Mouse (Mus musculus): ENCODE data around the gene Cdkn2d. TPM values are rescaled to one million over a fixed set of nuclear protein-coding genes. Genes with fewer than 3 reads are reported as not detected.

Cdkn2d gene
- polyA plus RNA-seq, 1 experiment from 2014 or later = 88.5 TPM

GRCm38 (mm10) chr9:21245113-21245487, 46.1 kb downstream of the Cdkn2d start:
- H3K4me2 ChIP-seq = peak overlapping the region; percentile 94
- no peaks in the 10 kb centered on the region for H3K36me3 ChIP-seq
- no peak overlapping the region for H3K27ac ChIP-seq (ENCODE audit: poor library complexity, severe bottlenecking)
- ATAC-seq (ENCODE audit: insufficient number of reproducible peaks, low FRiP score) = no peak
- WGBS = under 1% methylated on average over 16 of the region's 16 CpGs
- peak overlapping the region; percentile 53 for H3K4me3 ChIP-seq
- peak overlapping the region; percentile 58 for H3K9ac ChIP-seq
- H3K27me3 ChIP-seq (replicated peaks) = peaks cover 77% of the 10 kb centered on the region
- H3K9me3 ChIP-seq (replicated peaks) = no peaks in the 10 kb centered on the region
- peaks cover 24% of the 10 kb centered on the region for H3K4me1 ChIP-seq (replicated peaks)

- Histone ChIP-seq H3K27ac (ENCODE audit: poor library complexity, severe bottlenecking) (no peak overlapping the region), H3K4me2 (peak overlapping the region; percentile 94), H3K4me3 (peak overlapping the region; percentile 53), H3K4me1 (replicated peaks) (peaks cover 26% of the 10 kb centered on the region), H3K9me3 (replicated peaks) (no peaks in the 10 kb centered on the region), H3K27me3 (replicated peaks) (peaks cover 71% of the 10 kb centered on the region), H3K9ac (peak overlapping the region; percentile 58), H3K36me3 (no peaks in the 10 kb centered on the region)
- under 1% methylated on average over 72 of the region's 72 CpGs for whole genome bisulfite sequencing
- peak; percentile 17; the same call in 1 of the 2 replicates for ATAC-seq (ENCODE audit: insufficient number of reproducible peaks, low FRiP score)
Measured at GRCm38 (mm10) chr9:21244428-21245112, 46.6 kb downstream of the Cdkn2d start.

GRCm38 (mm10) chr9:21243826-21244427, 47.3 kb downstream of the Cdkn2d start:
- WGBS = 3% methylated on average over 42 of the region's 42 CpGs
- no peak for ATAC-seq (ENCODE audit: insufficient number of reproducible peaks, low FRiP score)

GRCm38 (mm10) chr9:21241343-21241742, 49.9 kb downstream of the Cdkn2d start:
- Histone ChIP-seq H3K36me3 (0 out of 2 replicates have a peak, but pooled peaks cover 7% of the 10 kb centered on the region), H3K4me3 (no peak overlapping the region), H3K4me1 (replicated peaks) (peaks cover 34% of the 10 kb centered on the region), H3K27ac (ENCODE audit: poor library complexity, severe bottlenecking) (no peak overlapping the region), H3K27me3 (replicated peaks) (peaks cover 43% of the 10 kb centered on the region), H3K4me2 (no peak overlapping the region), H3K9ac (no peak overlapping the region), H3K9me3 (replicated peaks) (no peaks in the 10 kb centered on the region)
- WGBS = 9% methylated on average over 11 of the region's 11 CpGs
- ATAC-seq (ENCODE audit: insufficient number of reproducible peaks, low FRiP score) = no peak

More at GRCm38 (mm10) chr9:21243826-21244427, 47.3 kb downstream of the Cdkn2d start:
- Histone ChIP-seq H3K9ac (peak overlapping the region; percentile 58), H3K4me3 (peak overlapping the region; percentile 53), H3K9me3 (replicated peaks) (no peaks in the 10 kb centered on the region), H3K36me3 (no peaks in the 10 kb centered on the region), H3K4me2 (peak overlapping the region; percentile 94), H3K4me1 (replicated peaks) (peaks cover 28% of the 10 kb centered on the region), H3K27me3 (replicated peaks) (peaks cover 65% of the 10 kb centered on the region), H3K27ac (ENCODE audit: poor library complexity, severe bottlenecking) (no peak overlapping the region)

GRCm38 (mm10) chr9:21239465-21239848, 51.8 kb downstream of the Cdkn2d start:
- Histone ChIP-seq H3K27ac (ENCODE audit: poor library complexity, severe bottlenecking) (peak overlapping the region; percentile 97), H3K4me3 (peak overlapping the region; percentile 89), H3K4me2 (peak overlapping the region; percentile 81), H3K9ac (peak overlapping the region; percentile 97), H3K9me3 (replicated peaks) (no peaks in the 10 kb centered on the region), H3K36me3 (peaks cover 25% of the 10 kb centered on the region), H3K27me3 (replicated peaks) (peaks cover 24% of the 10 kb centered on the region), H3K4me1 (replicated peaks) (peaks cover 26% of the 10 kb centered on the region)
- no peak for ATAC-seq (ENCODE audit: insufficient number of reproducible peaks, low FRiP score)
- WGBS = 34% methylated on average over 4 of the region's 4 CpGs

- peaks cover 19% of the 10 kb centered on the region for H3K27me3 ChIP-seq (replicated peaks)
- peak within 1 kb of the TSS; percentile 81 for H3K4me2 ChIP-seq
- under 1% methylated on average over 85 of the region's 90 CpGs for WGBS
- H3K9me3 ChIP-seq (replicated peaks) = no peaks in the 10 kb centered on the region
- peak; percentile 92 for ATAC-seq (ENCODE audit: insufficient number of reproducible peaks, low FRiP score)
- H3K9ac ChIP-seq = peak within 1 kb of the TSS; percentile 97
- peak within 1 kb of the TSS; percentile 89 for H3K4me3 ChIP-seq
- peaks cover 21% of the 10 kb centered on the region for H3K4me1 ChIP-seq (replicated peaks)
- peaks cover 30% of the 10 kb centered on the region for H3K36me3 ChIP-seq
- H3K27ac ChIP-seq (ENCODE audit: poor library complexity, severe bottlenecking) = peak within 1 kb of the TSS; percentile 97
Measured at GRCm38 (mm10) chr9:21238733-21239464, 52.3 kb downstream of the Cdkn2d start, which contains the start of gene Keap1. TSS of gene Keap1 (minus strand) at chr9:21239361.

Other genes starting within 250 kb of the Cdkn2d start
- 1.0 and 1.1 TPM in 2 replicates for gene Zglp1, start 224.3 kb downstream of the Cdkn2d start, polyA plus RNA-seq (2016; fragmentation: Nextera tagmentation; extraction: Ambion mirVana)
- gene Gm49373, start 218.3 kb downstream of the Cdkn2d start, polyA plus RNA-seq (2016; fragmentation: Nextera tagmentation; extraction: Ambion mirVana) = 0.63 and 0.69 TPM in 2 replicates
- 44.2 and 47.7 TPM in 2 replicates for gene Fdx1l, start 217.8 kb downstream of the Cdkn2d start, polyA plus RNA-seq (2016; fragmentation: Nextera tagmentation; extraction: Ambion mirVana)
- 1.8 and 2.0 TPM in 2 replicates for gene Gm38431, start 199.4 kb downstream of the Cdkn2d start, polyA plus RNA-seq (2016; fragmentation: Nextera tagmentation; extraction: Ambion mirVana)
- gene Raver1, start 199.4 kb downstream of the Cdkn2d start, polyA plus RNA-seq (2016; fragmentation: Nextera tagmentation; extraction: Ambion mirVana) = 62.9 and 67.7 TPM in 2 replicates
- gene Tyk2, start 160.2 kb downstream of the Cdkn2d start, polyA plus RNA-seq (2016; fragmentation: Nextera tagmentation; extraction: Ambion mirVana) = 15.3 and 17.5 TPM in 2 replicates
- 232 and 241 TPM in 2 replicates for gene Cdc37, start 141.4 kb downstream of the Cdkn2d start, polyA plus RNA-seq (2016; fragmentation: Nextera tagmentation; extraction: Ambion mirVana)
- gene Pde4a, start 125.7 kb downstream of the Cdkn2d start, polyA plus RNA-seq (2016; fragmentation: Nextera tagmentation; extraction: Ambion mirVana) = 10.1 and 10.2 TPM in 2 replicates
- 46.7 and 49.6 TPM in 2 replicates for gene Keap1, start 52.0 kb downstream of the Cdkn2d start, polyA plus RNA-seq (2016; fragmentation: Nextera tagmentation; extraction: Ambion mirVana)
- gene S1pr5, start 43.0 kb downstream of the Cdkn2d start, polyA plus RNA-seq (2016; fragmentation: Nextera tagmentation; extraction: Ambion mirVana) = 0.10 and 0.19 TPM in 2 replicates
- 43.8 and 47.8 TPM in 2 replicates for gene Atg4d, start 26.1 kb downstream of the Cdkn2d start, polyA plus RNA-seq (2016; fragmentation: Nextera tagmentation; extraction: Ambion mirVana)
- 11.9 and 13.6 TPM in 2 replicates for gene Kri1, start 3.4 kb downstream of the Cdkn2d start, polyA plus RNA-seq (2016; fragmentation: Nextera tagmentation; extraction: Ambion mirVana)
- 0.23 and 0.58 TPM in 2 replicates for gene Ap1m2, start 20.9 kb upstream of the Cdkn2d start, polyA plus RNA-seq (2016; fragmentation: Nextera tagmentation; extraction: Ambion mirVana)
- gene Slc44a2, start 29.3 kb upstream of the Cdkn2d start, polyA plus RNA-seq (2016; fragmentation: Nextera tagmentation; extraction: Ambion mirVana) = 69.1 and 73.6 TPM in 2 replicates
- gene Ilf3, start 76.5 kb upstream of the Cdkn2d start, polyA plus RNA-seq (2016; fragmentation: Nextera tagmentation; extraction: Ambion mirVana) = 139 and 142 TPM in 2 replicates
- gene Qtrt1, start 120.4 kb upstream of the Cdkn2d start, polyA plus RNA-seq (2016; fragmentation: Nextera tagmentation; extraction: Ambion mirVana) = 23.0 and 25.4 TPM in 2 replicates
- gene Dnm2, start 133.5 kb upstream of the Cdkn2d start, polyA plus RNA-seq (2016; fragmentation: Nextera tagmentation; extraction: Ambion mirVana) = 83.8 and 87.2 TPM in 2 replicates
- gene Tmed1, start 218.8 kb upstream of the Cdkn2d start, polyA plus RNA-seq (2016; fragmentation: Nextera tagmentation; extraction: Ambion mirVana) = 89.4 and 92.3 TPM in 2 replicates
- 1.4 and 1.6 TPM in 2 replicates for gene AB124611, start 234.8 kb upstream of the Cdkn2d start, polyA plus RNA-seq (2016; fragmentation: Nextera tagmentation; extraction: Ambion mirVana)